Mouse (Mus musculus) WW6 (cell line): Measurements from ENCODE around the gene Tent5c.
"Not testable (repeated sequence)": the region's sequence is repeated elsewhere in the genome, so short reads cannot be mapped to it uniquely, and the experiment has no call there.

ENCODE experiments used
- DNase-seq: peaks from one replicate; pipeline ENCODE4 v3.0.0-alpha.2; 2013; ENCODE audit warnings: low read depth, low spot score

Tent5c gene

GRCm38 (mm10) chr3:100439088-100439487 is 50.0 kb downstream of the Tent5c start:
- no peak for DNase-seq

GRCm38 (mm10) chr3:100438461-100439002 is 50.6 kb downstream of the Tent5c start:
- DNase-seq = no peak

GRCm38 (mm10) chr3:100436756-100437155 is 52.4 kb downstream of the Tent5c start:
- DNase-seq = no peak

- DNase-seq = no peak
These were observed 57.4 kb downstream of the Tent5c start for GRCm38 (mm10) chr3:100431705-100432104.

- no peak for DNase-seq
These were observed 58.4 kb downstream of the Tent5c start for GRCm38 (mm10) chr3:100430731-100431130.

- no peak for DNase-seq
These were observed 59.0 kb downstream of the Tent5c start for GRCm38 (mm10) chr3:100430101-100430500.

GRCm38 (mm10) chr3:100429667-100430066 is 59.5 kb downstream of the Tent5c start:
- DNase-seq = no peak

GRCm38 (mm10) chr3:100427548-100427947 is 61.6 kb downstream of the Tent5c start:
- no peak for DNase-seq

GRCm38 (mm10) chr3:100422392-100423167 is 66.5 kb downstream of the Tent5c start:
- peak; percentile 39 for DNase-seq

GRCm38 (mm10) chr3:100421354-100421753 is 67.8 kb downstream of the Tent5c start:
- DNase-seq = no peak

- peak; percentile 11 for DNase-seq
These were observed 68.5 kb downstream of the Tent5c start for GRCm38 (mm10) chr3:100420691-100421056.

- no peak for DNase-seq
These were observed 69.0 kb downstream of the Tent5c start for GRCm38 (mm10) chr3:100419962-100420690.

GRCm38 (mm10) chr3:100418387-100418786 is 70.7 kb downstream of the Tent5c start:
- no peak for DNase-seq

- no peak for DNase-seq
These were observed 71.3 kb downstream of the Tent5c start for GRCm38 (mm10) chr3:100417772-100418311.

- DNase-seq = no peak
These were observed 73.5 kb downstream of the Tent5c start for GRCm38 (mm10) chr3:100415671-100416070.

GRCm38 (mm10) chr3:100413586-100413985 is 75.5 kb downstream of the Tent5c start:
- DNase-seq = not testable (repeated sequence)

- DNase-seq = no peak
These were observed 77.2 kb downstream of the Tent5c start for GRCm38 (mm10) chr3:100411945-100412344.

- DNase-seq = no peak
These were observed 79.8 kb downstream of the Tent5c start for GRCm38 (mm10) chr3:100409280-100409679.

GRCm38 (mm10) chr3:100408351-100409043 is 80.6 kb downstream of the Tent5c start:
- no peak for DNase-seq

GRCm38 (mm10) chr3:100402656-100403055 is 86.5 kb downstream of the Tent5c start:
- DNase-seq = no peak
